Mouse (Mus musculus): ENCODE measurements around the gene Rpl3l. TPM values are rescaled to one million over a fixed set of nuclear protein-coding genes. Genes with fewer than 3 reads are reported as not detected.
A peak's percentile ranks its signal among the peaks of the same experiment; 100 is the strongest.
"Not testable (repeated sequence)": the region's sequence is repeated elsewhere in the genome, so short reads cannot be mapped to it uniquely, and the experiment has no call there.

Rpl3l gene
- polyA plus RNA-seq, 1 experiment: not detected

GRCm38 (mm10) chr17:24716166-24716682 is 11.4 kb upstream of the Rpl3l start:
- H3K27ac ChIP-seq (ENCODE audit: insufficient read depth, low read depth, low read length): no peak overlapping the region
- 93% methylated on average over 15 of the region's 15 CpGs for WGBS
- TF ChIP-seq POLR2A (IDR thresholded peaks at IDR 0.05; ENCODE audit: insufficient read depth, low read depth, low read length) (no peak), CTCF (IDR thresholded peaks at IDR 0.05; ENCODE audit: insufficient read depth, low read depth, low read length) (no peak)
- H3K4me1 ChIP-seq (ENCODE audit: control insufficient read depth, insufficient read depth, low read length): peaks cover 2% of the 10 kb centered on the region
- no peak overlapping the region for H3K4me3 ChIP-seq (ENCODE audit: insufficient read depth, low read depth, low read length)

GRCm38 (mm10) chr17:24717943-24718342 is 9.7 kb upstream of the Rpl3l start, which contains the start of the genes Rnf151 and Rps2:
Gene Rnf151 (minus strand): TSS chr17:24718063.
Gene Rps2 (plus strand): TSS chr17:24718116.
- no peak within 1 kb of the TSS for H3K4me3 ChIP-seq (ENCODE audit: insufficient read depth, low read depth, low read length)
- no peak within 1 kb of the TSS for H3K27ac ChIP-seq (ENCODE audit: insufficient read depth, low read depth, low read length)
- TF ChIP-seq POLR2A (IDR thresholded peaks at IDR 0.05; ENCODE audit: insufficient read depth, low read depth, low read length): no peak
- no peak for TF ChIP-seq CTCF (IDR thresholded peaks at IDR 0.05; ENCODE audit: insufficient read depth, low read depth, low read length)
- 85% methylated on average over 4 of the region's 4 CpGs for WGBS
- H3K4me1 ChIP-seq (ENCODE audit: control insufficient read depth, insufficient read depth, low read length): peaks cover 10% of the 10 kb centered on the region

GRCm38 (mm10) chr17:24718938-24719337 is 8.7 kb upstream of the Rpl3l start:
- peaks cover 10% of the 10 kb centered on the region for H3K4me1 ChIP-seq (ENCODE audit: control insufficient read depth, insufficient read depth, low read length)
- not testable (repeated sequence) for H3K27ac ChIP-seq (ENCODE audit: insufficient read depth, low read depth, low read length)
- H3K4me3 ChIP-seq (ENCODE audit: insufficient read depth, low read depth, low read length): peak overlapping the region; percentile 97; the same call in 1 of the 2 replicates
- WGBS: 65% methylated on average over 5 of the region's 5 CpGs

- Histone ChIP-seq H3K27ac (ENCODE audit: insufficient read depth, low read depth, low read length) (peak overlapping the region; percentile 61; the same call in 1 of the 2 replicates), H3K4me3 (ENCODE audit: insufficient read depth, low read depth, low read length) (peak overlapping the region; percentile 97), H3K4me1 (ENCODE audit: control insufficient read depth, insufficient read depth, low read length) (peaks cover 10% of the 10 kb centered on the region)
- peak; percentile 94 for TF ChIP-seq POLR2A (IDR thresholded peaks at IDR 0.05; ENCODE audit: insufficient read depth, low read depth, low read length)
- TF ChIP-seq CTCF (IDR thresholded peaks at IDR 0.05; ENCODE audit: insufficient read depth, low read depth, low read length): no peak
- WGBS: under 1% methylated on average over 61 of the region's 61 CpGs
These were observed 8.0 kb upstream of the Rpl3l start for GRCm38 (mm10) chr17:24719494-24720222.

- H3K27ac ChIP-seq (ENCODE audit: insufficient read depth, low read depth, low read length): not testable (repeated sequence)
- WGBS: under 1% methylated on average over 11 of the region's 11 CpGs
- peak overlapping the region; percentile 75 for H3K4me3 ChIP-seq (ENCODE audit: insufficient read depth, low read depth, low read length)
These were observed 7.0 kb upstream of the Rpl3l start for GRCm38 (mm10) chr17:24720616-24721015.

DNA sequence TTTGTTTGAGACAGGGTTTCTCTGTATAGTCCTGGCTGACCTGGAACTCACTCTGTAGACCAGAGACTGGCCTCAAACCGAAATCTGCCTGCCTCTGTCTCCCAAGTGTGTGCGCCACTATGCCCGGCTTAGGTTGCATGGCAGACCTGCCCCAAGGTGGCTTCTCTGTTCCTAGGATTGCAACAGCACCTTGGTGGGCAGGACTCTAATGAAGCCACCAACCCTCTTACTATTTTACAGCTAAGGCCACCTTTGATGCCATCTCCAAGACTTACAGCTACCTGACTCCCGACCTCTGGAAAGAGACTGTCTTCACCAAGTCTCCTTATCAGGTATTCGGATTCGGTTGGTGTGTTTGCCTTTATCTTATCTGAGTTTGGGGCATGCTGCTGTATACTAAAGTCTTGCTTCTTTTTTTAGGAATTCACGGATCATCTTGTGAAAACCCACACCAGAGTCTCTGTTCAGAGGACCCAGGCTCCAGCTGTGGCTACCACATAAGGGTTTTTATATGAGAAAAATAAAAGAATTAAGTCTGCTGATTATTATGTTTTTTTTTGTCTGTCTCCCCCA is 6.2 kb upstream of the Rpl3l start:
- peak overlapping the region; percentile 15; the same call in 1 of the 2 replicates for H3K4me3 ChIP-seq (ENCODE audit: insufficient read depth, low read depth, low read length)
- WGBS: 62% methylated on average over 7 of the region's 7 CpGs
- H3K4me1 ChIP-seq (ENCODE audit: control insufficient read depth, insufficient read depth, low read length): peaks cover 10% of the 10 kb centered on the region
- not testable (repeated sequence) for H3K27ac ChIP-seq (ENCODE audit: insufficient read depth, low read depth, low read length)

More at GRCm38 (mm10) chr17:24720616-24721015, 7.0 kb upstream of the Rpl3l start:
- H3K4me1 ChIP-seq (ENCODE audit: control insufficient read depth, insufficient read depth, low read length): peaks cover 10% of the 10 kb centered on the region

DNA sequence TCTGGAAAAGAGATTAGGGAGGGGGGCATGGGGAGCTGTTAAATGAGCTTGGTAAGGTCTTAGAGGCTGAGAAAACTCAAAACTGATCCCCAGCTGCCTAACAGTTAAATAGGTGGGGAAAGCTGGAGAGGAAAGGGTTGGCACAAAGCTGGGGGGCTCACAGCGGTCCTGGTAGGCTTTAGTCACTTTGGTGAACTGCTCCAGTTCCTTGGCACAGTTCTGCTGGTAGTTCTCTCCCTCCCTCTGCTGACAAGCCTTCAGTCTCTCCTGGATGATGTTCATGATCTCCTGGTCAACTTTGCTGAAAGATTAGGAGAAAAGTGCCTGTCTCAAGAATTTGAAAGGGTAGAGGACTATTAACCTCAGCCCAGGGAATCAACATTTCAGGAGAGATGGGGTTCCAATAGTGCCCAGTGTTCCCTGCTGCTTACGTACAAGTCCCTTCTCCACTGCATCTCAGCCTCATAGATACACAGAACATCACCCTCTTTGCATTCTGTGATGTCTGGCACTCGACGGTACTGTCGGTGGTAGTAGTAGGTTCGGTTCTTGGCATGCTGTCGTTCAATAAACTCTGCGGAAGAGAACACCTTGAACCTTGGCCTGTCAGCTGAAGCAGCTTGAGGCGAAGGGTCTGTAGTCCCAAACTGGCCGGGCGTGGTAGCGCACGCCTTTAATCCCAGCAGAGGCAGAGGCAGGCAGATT is 5.2 kb upstream of the Rpl3l start:
- TF ChIP-seq POLR2A (IDR thresholded peaks at IDR 0.05; ENCODE audit: insufficient read depth, low read depth, low read length): no peak
- TF ChIP-seq CTCF (IDR thresholded peaks at IDR 0.05; ENCODE audit: insufficient read depth, low read depth, low read length): no peak
- no peak overlapping the region for H3K27ac ChIP-seq (ENCODE audit: insufficient read depth, low read depth, low read length)
- no peak overlapping the region for H3K4me3 ChIP-seq (ENCODE audit: insufficient read depth, low read depth, low read length)
- peaks cover 10% of the 10 kb centered on the region for H3K4me1 ChIP-seq (ENCODE audit: control insufficient read depth, insufficient read depth, low read length)
- 37% methylated on average over 13 of the region's 13 CpGs for WGBS

DNA sequence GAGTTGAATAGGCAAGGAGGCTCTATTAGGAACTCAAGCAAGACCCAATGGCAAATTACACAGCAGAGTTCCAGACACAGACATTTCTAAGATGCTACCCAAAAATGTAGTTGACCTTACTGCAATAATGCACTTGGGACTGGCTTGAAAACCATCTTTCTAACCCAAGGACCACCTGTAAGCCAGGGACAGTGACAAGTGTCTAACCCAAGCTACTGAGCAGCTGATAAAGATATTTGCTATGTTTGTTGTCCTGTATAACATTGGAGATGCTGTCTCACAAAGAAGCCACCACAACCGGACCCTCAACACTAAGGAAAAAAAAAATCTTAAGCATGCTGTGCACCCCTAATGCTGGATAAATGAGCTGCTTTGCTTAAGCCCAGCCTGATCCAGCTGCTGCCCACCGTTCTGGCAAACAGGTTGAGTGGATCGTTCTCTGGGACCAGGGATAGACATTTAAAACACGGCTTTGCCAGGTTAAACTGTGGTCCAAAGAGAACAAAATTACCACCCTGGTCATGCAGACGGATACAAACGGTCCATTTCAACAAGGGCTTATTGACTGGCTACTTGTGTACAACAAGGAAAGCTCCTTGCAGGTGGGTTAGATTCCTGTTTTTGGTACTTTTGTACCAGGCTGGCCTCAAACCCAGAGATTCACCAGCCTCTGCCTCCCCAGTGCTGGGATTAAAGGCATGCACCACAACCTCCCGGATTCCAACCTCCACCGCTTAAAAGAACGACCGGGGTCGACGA is 4.3 kb upstream of the Rpl3l start:
- Histone ChIP-seq H3K27ac (ENCODE audit: insufficient read depth, low read depth, low read length) (no peak overlapping the region; the same call in 1 of the 2 replicates), H3K4me3 (ENCODE audit: insufficient read depth, low read depth, low read length) (peak overlapping the region; percentile 77), H3K4me1 (ENCODE audit: control insufficient read depth, insufficient read depth, low read length) (peaks cover 10% of the 10 kb centered on the region)
- no peak for TF ChIP-seq POLR2A (IDR thresholded peaks at IDR 0.05; ENCODE audit: insufficient read depth, low read depth, low read length)
- TF ChIP-seq CTCF (IDR thresholded peaks at IDR 0.05; ENCODE audit: insufficient read depth, low read depth, low read length): no peak
- under 1% methylated on average over 12 of the region's 12 CpGs for WGBS

DNA sequence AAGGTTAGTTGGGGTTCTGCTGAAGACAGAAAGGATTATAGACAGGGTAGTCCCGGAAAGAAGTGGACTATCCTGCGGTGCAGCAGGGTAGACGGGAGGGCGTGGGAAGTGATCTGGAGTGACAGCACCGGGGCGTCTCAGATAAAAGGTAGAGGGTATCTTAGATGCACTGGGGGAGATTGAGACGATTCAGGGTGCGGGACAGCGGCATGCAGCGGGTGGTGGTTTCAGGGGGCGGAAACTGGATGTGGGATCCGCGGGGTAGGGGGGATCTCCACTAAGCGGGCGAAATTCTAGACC is 3.8 kb upstream of the Rpl3l start:
- WGBS: under 1% methylated on average over 15 of the region's 15 CpGs
- peak overlapping the region; percentile 87 for H3K27ac ChIP-seq (ENCODE audit: insufficient read depth, low read depth, low read length)
- TF ChIP-seq CTCF (IDR thresholded peaks at IDR 0.05; ENCODE audit: insufficient read depth, low read depth, low read length): no peak
- no peak for TF ChIP-seq POLR2A (IDR thresholded peaks at IDR 0.05; ENCODE audit: insufficient read depth, low read depth, low read length)
- peak overlapping the region; percentile 77 for H3K4me3 ChIP-seq (ENCODE audit: insufficient read depth, low read depth, low read length)
- H3K4me1 ChIP-seq (ENCODE audit: control insufficient read depth, insufficient read depth, low read length): peaks cover 10% of the 10 kb centered on the region
